Mouse (Mus musculus): ENCODE measurements around the gene Klf12. TPM values are rescaled to one million over a fixed set of nuclear protein-coding genes. Genes with fewer than 3 reads are reported as not detected.
"Not testable (repeated sequence)": the region's sequence is repeated elsewhere in the genome, so short reads cannot be mapped to it uniquely, and the experiment has no call there.

The Klf12 gene
- polyA plus RNA-seq, 1 experiment from 2014 or later: 3.1 TPM

DNA sequence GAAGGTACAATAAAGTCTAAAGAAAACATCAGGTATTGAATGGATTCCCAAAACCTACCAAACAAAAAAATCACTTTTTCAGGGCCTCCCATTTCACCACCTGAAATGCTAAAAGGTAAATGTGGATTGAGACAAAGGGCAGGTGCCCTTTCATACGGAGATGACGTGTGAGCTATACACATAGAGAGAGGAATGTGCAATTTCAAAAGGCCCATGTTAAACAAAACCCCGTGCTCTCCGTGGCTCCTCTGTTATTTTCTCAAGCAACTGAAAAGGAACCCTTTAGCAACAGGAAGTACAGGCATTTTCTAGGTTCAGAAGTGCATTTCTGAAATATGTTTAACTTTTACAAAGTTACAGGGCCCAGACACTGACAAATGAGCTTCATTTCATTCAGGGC lies 399.4 kb downstream of the Klf12 start:
- no peak for ATAC-seq
- no peak overlapping the region for H3K9ac ChIP-seq (ENCODE audit: low read depth, low read length)
- H3K36me3 ChIP-seq (ENCODE audit: control insufficient read depth, insufficient read depth): no peaks in the 10 kb centered on the region
- no peaks in the 10 kb centered on the region for H3K9me3 ChIP-seq (ENCODE audit: control insufficient read depth)
- no peak overlapping the region for H3K4me2 ChIP-seq (replicated peaks; ENCODE audit: low read depth)
- no peaks in the 10 kb centered on the region for H3K27me3 ChIP-seq (replicated peaks; ENCODE audit: control insufficient read depth, insufficient read depth, low read length)
- no peak overlapping the region for H3K27ac ChIP-seq (ENCODE audit: low read depth, low read length)
- TF ChIP-seq CTCF (IDR thresholded peaks at IDR 0.05; ENCODE audit: low read depth): no peak
- no peak overlapping the region for H3K4me3 ChIP-seq (ENCODE audit: low read depth, low read length)
- WGBS: 22% methylated on average over 4 of the region's 4 CpGs
- H3K4me1 ChIP-seq (replicated peaks; ENCODE audit: control insufficient read depth, insufficient read depth, low read length): no peaks in the 10 kb centered on the region

- no peak overlapping the region for H3K27ac ChIP-seq (ENCODE audit: low read depth, low read length)
- H3K9me3 ChIP-seq (ENCODE audit: control insufficient read depth): 0 out of 2 replicates have a peak, but pooled peaks cover 2% of the 10 kb centered on the region
- no peak for TF ChIP-seq CTCF (IDR thresholded peaks at IDR 0.05; ENCODE audit: low read depth)
- no peaks in the 10 kb centered on the region for H3K4me1 ChIP-seq (replicated peaks; ENCODE audit: control insufficient read depth, insufficient read depth, low read length)
- no peak overlapping the region for H3K9ac ChIP-seq (ENCODE audit: low read depth, low read length)
- H3K27me3 ChIP-seq (replicated peaks; ENCODE audit: control insufficient read depth, insufficient read depth, low read length): no peaks in the 10 kb centered on the region
- H3K4me2 ChIP-seq (replicated peaks; ENCODE audit: low read depth): no peak overlapping the region
- ATAC-seq: no peak
- no peak overlapping the region for H3K4me3 ChIP-seq (ENCODE audit: low read depth, low read length)
- 81% methylated on average over 5 of the region's 5 CpGs for WGBS
- H3K36me3 ChIP-seq (ENCODE audit: control insufficient read depth, insufficient read depth): 0 out of 2 replicates have a peak, but pooled peaks cover 5% of the 10 kb centered on the region
Measured at GRCm38 (mm10) chr14:99876791-99877578, 407.5 kb downstream of the Klf12 start.

- Histone ChIP-seq H3K27me3 (replicated peaks; ENCODE audit: control insufficient read depth, insufficient read depth, low read length) (no peaks in the 10 kb centered on the region), H3K36me3 (ENCODE audit: control insufficient read depth, insufficient read depth) (0 out of 2 replicates have a peak, but pooled peaks cover 5% of the 10 kb centered on the region), H3K4me1 (replicated peaks; ENCODE audit: control insufficient read depth, insufficient read depth, low read length) (no peaks in the 10 kb centered on the region), H3K4me3 (ENCODE audit: low read depth, low read length) (no peak overlapping the region), H3K4me2 (replicated peaks; ENCODE audit: low read depth) (no peak overlapping the region), H3K27ac (ENCODE audit: low read depth, low read length) (no peak overlapping the region), H3K9ac (ENCODE audit: low read depth, low read length) (no peak overlapping the region), H3K9me3 (ENCODE audit: control insufficient read depth) (0 out of 2 replicates have a peak, but pooled peaks cover 2% of the 10 kb centered on the region)
- no peak for TF ChIP-seq CTCF (IDR thresholded peaks at IDR 0.05; ENCODE audit: low read depth)
- ATAC-seq: no peak
- 91% methylated on average over 5 of the region's 5 CpGs for WGBS
Measured at GRCm38 (mm10) chr14:99873725-99874124, 410.8 kb downstream of the Klf12 start.

DNA sequence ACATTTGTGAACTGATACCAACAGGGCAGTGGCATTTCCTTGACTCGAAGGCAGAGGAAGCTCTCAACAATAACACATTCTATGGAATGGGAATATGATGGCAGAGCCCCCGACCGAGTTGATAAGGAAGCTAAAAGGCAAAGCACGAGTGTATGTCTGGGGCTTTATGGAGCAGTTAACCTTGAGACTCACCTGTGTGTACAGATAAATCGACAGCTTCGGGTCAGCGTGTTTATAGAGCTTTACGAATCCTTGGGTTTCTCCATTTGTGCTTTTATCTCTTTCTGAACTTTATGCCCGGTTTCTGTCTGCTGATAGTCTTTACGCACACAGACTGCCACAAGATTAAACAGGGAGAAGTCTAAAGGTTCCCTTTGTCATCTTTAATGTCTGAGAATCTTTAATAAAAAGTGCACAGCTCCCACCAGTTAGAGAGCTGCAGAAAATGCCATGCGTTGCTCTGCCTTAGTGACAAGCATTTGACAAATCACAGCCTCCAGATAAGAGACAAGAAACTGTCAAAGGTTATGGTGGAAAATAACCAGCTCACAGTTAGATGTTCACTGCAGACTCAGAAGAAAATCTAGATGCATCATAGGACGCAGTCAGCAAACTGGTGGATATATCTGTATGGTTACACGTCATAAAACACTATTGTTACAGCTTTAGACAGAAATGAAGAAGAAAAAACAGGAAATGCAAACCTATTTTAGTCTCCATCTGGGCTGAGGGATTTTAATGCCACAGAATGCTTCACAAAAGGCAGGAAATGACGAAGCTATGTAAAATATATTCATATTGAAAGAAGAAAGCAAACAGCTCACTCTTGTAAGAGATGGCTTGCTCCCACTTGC lies 428.1 kb downstream of the Klf12 start:
- WGBS: 12% methylated on average over 14 of the region's 14 CpGs
- ATAC-seq: peak; percentile 74
- TF ChIP-seq CTCF (IDR thresholded peaks at IDR 0.05; ENCODE audit: low read depth): no peak

DNA sequence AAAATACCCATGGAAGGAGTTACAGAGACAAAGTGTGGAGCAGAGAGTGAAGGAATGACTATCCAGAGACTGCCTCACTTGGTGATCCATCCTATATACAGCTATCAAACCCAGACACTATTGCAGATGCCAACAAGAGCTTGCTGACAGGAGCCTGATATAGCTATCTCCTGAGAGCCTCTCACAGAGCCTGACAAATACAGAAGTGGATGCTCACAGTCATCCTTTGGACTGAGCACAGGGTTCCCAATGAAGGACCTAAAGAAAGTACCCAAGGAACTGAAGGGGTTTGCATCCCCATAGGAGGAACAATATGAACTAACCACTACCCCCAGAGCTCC lies 430.0 kb downstream of the Klf12 start:
- not testable (repeated sequence) for ATAC-seq; H3K9me3 ChIP-seq (ENCODE audit: control insufficient read depth); H3K4me1 ChIP-seq (replicated peaks; ENCODE audit: control insufficient read depth, insufficient read depth, low read length); H3K4me2 ChIP-seq (replicated peaks; ENCODE audit: low read depth); H3K4me3 ChIP-seq (ENCODE audit: low read depth, low read length); H3K36me3 ChIP-seq (ENCODE audit: control insufficient read depth, insufficient read depth); H3K27me3 ChIP-seq (replicated peaks; ENCODE audit: control insufficient read depth, insufficient read depth, low read length); H3K27ac ChIP-seq (ENCODE audit: low read depth, low read length); H3K9ac ChIP-seq (ENCODE audit: low read depth, low read length)

More for the DNA sequence above, 428.1 kb downstream of the Klf12 start:
- Histone ChIP-seq H3K4me1 (replicated peaks; ENCODE audit: control insufficient read depth, insufficient read depth, low read length) (no peaks in the 10 kb centered on the region; the same call in 1 of the 2 replicates), H3K4me2 (replicated peaks; ENCODE audit: low read depth) (peak overlapping the region; percentile 35), H3K27me3 (replicated peaks; ENCODE audit: control insufficient read depth, insufficient read depth, low read length) (no peaks in the 10 kb centered on the region), H3K36me3 (ENCODE audit: control insufficient read depth, insufficient read depth) (no peaks in the 10 kb centered on the region), H3K27ac (ENCODE audit: low read depth, low read length) (peak overlapping the region; percentile 78), H3K9ac (ENCODE audit: low read depth, low read length) (no peak overlapping the region), H3K9me3 (ENCODE audit: control insufficient read depth) (no peaks in the 10 kb centered on the region), H3K4me3 (ENCODE audit: low read depth, low read length) (no peak overlapping the region)

- ATAC-seq: peak; percentile 80
- not testable (repeated sequence) for H3K36me3 ChIP-seq (ENCODE audit: control insufficient read depth, insufficient read depth); H3K4me3 ChIP-seq (ENCODE audit: low read depth, low read length); H3K4me1 ChIP-seq (replicated peaks; ENCODE audit: control insufficient read depth, insufficient read depth, low read length); H3K9ac ChIP-seq (ENCODE audit: low read depth, low read length); H3K9me3 ChIP-seq (ENCODE audit: control insufficient read depth); H3K4me2 ChIP-seq (replicated peaks; ENCODE audit: low read depth); H3K27me3 ChIP-seq (replicated peaks; ENCODE audit: control insufficient read depth, insufficient read depth, low read length)
- peak overlapping the region; percentile 58 for H3K27ac ChIP-seq (ENCODE audit: low read depth, low read length)
- whole genome bisulfite sequencing: 19% methylated on average over 4 of the region's 4 CpGs
Measured at GRCm38 (mm10) chr14:99853769-99854466, 430.6 kb downstream of the Klf12 start.
